Mouse (Mus musculus): ENCODE measurements around the gene Cldn22.

DNA sequence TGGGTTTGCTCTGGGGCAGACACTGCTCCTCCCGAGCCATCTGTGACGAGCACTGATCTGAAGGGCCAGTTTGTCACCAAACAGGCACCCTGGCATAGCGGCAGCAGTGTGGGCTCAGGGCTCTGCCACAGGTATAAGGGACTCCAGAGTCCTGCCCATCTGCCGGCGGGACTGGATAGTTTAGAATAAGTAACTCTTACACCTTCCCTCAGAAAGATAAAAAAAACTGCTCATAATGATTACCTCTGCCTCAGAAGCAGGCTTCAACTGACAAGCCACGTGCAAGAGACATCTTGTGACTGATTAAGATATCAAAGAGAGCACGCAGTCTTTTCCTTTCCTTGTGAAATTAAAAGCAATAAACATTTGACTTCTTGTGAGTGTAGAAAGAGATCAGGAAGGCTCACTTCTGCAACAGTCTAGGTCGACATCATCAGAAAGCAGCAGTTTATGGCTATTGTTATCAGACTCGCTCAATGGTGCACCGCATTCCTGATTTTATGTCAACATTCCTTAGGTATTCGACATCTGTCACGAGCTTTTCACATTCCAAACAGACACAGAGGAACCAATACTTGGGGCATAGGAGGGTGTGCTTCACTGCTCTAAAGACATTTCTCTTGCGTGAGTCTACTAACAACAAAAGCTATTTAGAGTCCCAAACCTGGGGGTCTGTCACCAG lies 50.4 kb downstream of the Cldn22 start:
- TF ChIP-seq POLR2A (IDR thresholded peaks at IDR 0.05; ENCODE audit: low read depth, low read length) (no peak), CTCF (conservative IDR thresholded peaks at IDR 0.05; ENCODE audit: insufficient read depth, insufficient read length, low read depth, low read length) (no peak)

Data from kidney, adult 2 months (tissue).